Mouse (Mus musculus) CH12.LX (cell line): ENCODE measurements around the gene Hoxb8. TPM values are rescaled to one million over a fixed set of nuclear protein-coding genes. Genes with fewer than 3 reads are reported as not detected.

Experiments
- DNase-seq: peaks from one replicate; pipeline ENCODE4 v3.0.0-alpha.2; 2013; ENCODE audit errors: extremely low read depth
- H3K27ac ChIP-seq: 2 replicates; pipeline ENCODE4 v1.5.1; 2012; ENCODE audit warnings: low read depth, mild to moderate bottlenecking, control low read depth, moderate library complexity; ENCODE audit not compliant: insufficient read depth
- H3K27me3 ChIP-seq: replicated peaks from 2 replicates; pipeline ENCODE3; 2012; ENCODE audit warnings: inconsistent platforms
- H3K36me3 ChIP-seq, 2 experiments: replicated peaks in 1 of 2; 2 replicates each; pipeline versions ENCODE3 to v1.6.1; 2012; ENCODE audit warnings: inconsistent platforms in 1 of 2, low read length in 1 of 2, mild to moderate bottlenecking in 1 of 2, mixed read lengths in 1 of 2, moderate library complexity in 1 of 2; ENCODE audit not compliant: control insufficient read depth in 1 of 2, insufficient read depth in 1 of 2
- H3K4me1 ChIP-seq, 2 experiments: 2 replicates each; pipeline ENCODE4 v1.6.1; 2012; ENCODE audit warnings: inconsistent platforms in 1 of 2, moderate library complexity in 1 of 2; ENCODE audit not compliant: insufficient read depth in 2 of 2, control insufficient read depth in 1 of 2
- H3K4me2 ChIP-seq: 2 replicates; pipeline ENCODE4 v1.6.1; 2012; ENCODE audit warnings: low read depth, mild to moderate bottlenecking, control low read depth; ENCODE audit not compliant: poor library complexity, insufficient read depth, severe bottlenecking
- H3K4me3 ChIP-seq, 3 experiments: fragments of 150-350 bp in 1 of 3; sonication (generic) in 1 of 3; replicated peaks in 1 of 3; 2 replicates each; pipeline versions ENCODE3 to v1.5.1; 2011 to 2012; ENCODE audit warnings: low read depth in 2 of 3, low read length in 2 of 3, mild to moderate bottlenecking in 2 of 3, moderate library complexity in 2 of 3, control low read depth in 1 of 3, improper control_type of control experiment in 1 of 3, inconsistent platforms in 1 of 3, mixed read lengths in 1 of 3; ENCODE audit not compliant: poor library complexity in 1 of 3
- H3K79me2 ChIP-seq: replicated peaks from 2 replicates; pipeline ENCODE4 v1.6.1; 2012; ENCODE audit warnings: mild to moderate bottlenecking, moderate library complexity; ENCODE audit not compliant: control insufficient read depth, poor library complexity, insufficient read depth, severe bottlenecking; ENCODE audit errors: extremely low read depth
- H3K9ac ChIP-seq: 2 replicates; pipeline ENCODE4 v1.6.1; 2012; ENCODE audit warnings: low read depth, mild to moderate bottlenecking, control low read depth, moderate library complexity; ENCODE audit not compliant: insufficient read depth
- H3K9me3 ChIP-seq: replicated peaks from 2 replicates; pipeline ENCODE3; 2012; ENCODE audit warnings: low read length, inconsistent platforms, mixed read lengths
- CTCF ChIP-seq, 2 experiments: IDR thresholded peaks in 1 of 2; conservative IDR thresholded peaks in 1 of 2; 2 replicates each; pipeline ENCODE4 v1.5.1; 2011 to 2012; ENCODE audit warnings: low read depth in 2 of 2, low read length in 2 of 2, improper control_type of control experiment in 1 of 2, inconsistent platforms in 1 of 2, mild to moderate bottlenecking in 1 of 2, moderate library complexity in 1 of 2
- ELF1 ChIP-seq: IDR thresholded peaks from 2 replicates; pipeline ENCODE4 v1.6.1; 2014; ENCODE audit warnings: low read depth, mild to moderate bottlenecking, inconsistent platforms, low read length, improper control_type of control experiment
- ETS1 ChIP-seq: conservative IDR thresholded peaks from 2 replicates; pipeline ENCODE4 v1.6.1; 2012; ENCODE audit warnings: low read depth, mild to moderate bottlenecking, inconsistent platforms, low read length, improper control_type of control experiment, moderate library complexity
- GABPA ChIP-seq: IDR thresholded peaks from 2 replicates; pipeline ENCODE4 v1.6.1; 2012; ENCODE audit warnings: low read depth, low read length, improper control_type of control experiment, inconsistent platforms; ENCODE audit not compliant: insufficient replicate concordance
- JUND ChIP-seq: conservative IDR thresholded peaks from 2 replicates; pipeline ENCODE4 v1.6.1; 2011; ENCODE audit warnings: low read depth, low read length, improper control_type of control experiment
- MAX ChIP-seq: IDR thresholded peaks from 2 replicates; pipeline ENCODE4 v1.6.1; 2011; ENCODE audit warnings: low read length, improper control_type of control experiment
- MEF2A ChIP-seq: IDR thresholded peaks from 2 replicates; pipeline ENCODE4 v1.6.1; 2014; ENCODE audit warnings: low read depth, mild to moderate bottlenecking, inconsistent platforms, low read length, improper control_type of control experiment, borderline replicate concordance
- MXI1 ChIP-seq: IDR thresholded peaks from 2 replicates; pipeline ENCODE4 v1.6.1; 2011; ENCODE audit warnings: mild to moderate bottlenecking, low read depth, low read length, improper control_type of control experiment
- NRF1 ChIP-seq: IDR thresholded peaks from 2 replicates; pipeline ENCODE4 v1.6.1; 2014; ENCODE audit warnings: low read depth, mild to moderate bottlenecking, inconsistent platforms, low read length, improper control_type of control experiment, moderate library complexity
- PAX5 ChIP-seq: IDR thresholded peaks from 2 replicates; pipeline ENCODE4 v1.6.1; 2012; ENCODE audit warnings: low read length, inconsistent platforms, mixed read lengths
- POLR2A ChIP-seq: IDR thresholded peaks from 2 replicates; pipeline ENCODE4 v1.6.1; 2011; ENCODE audit warnings: low read depth, mild to moderate bottlenecking, improper control_type of control experiment, low read length
- POLR2AphosphoS2 ChIP-seq: IDR thresholded peaks from 2 replicates; pipeline ENCODE4 v1.6.1; 2011; ENCODE audit warnings: low read depth, low read length, improper control_type of control experiment
- RAD21 ChIP-seq: IDR thresholded peaks from 2 replicates; pipeline ENCODE4 v1.6.1; 2011; ENCODE audit warnings: low read depth, mild to moderate bottlenecking, low read length, improper control_type of control experiment, moderate library complexity
- RCOR1 ChIP-seq: conservative IDR thresholded peaks from 2 replicates; pipeline ENCODE4 v1.6.1; 2012; ENCODE audit warnings: low read depth, mild to moderate bottlenecking, inconsistent platforms, low read length, improper control_type of control experiment
- SIN3A ChIP-seq: IDR thresholded peaks from 2 replicates; pipeline ENCODE4 v1.6.1; 2012; ENCODE audit warnings: low read length, improper control_type of control experiment, inconsistent platforms
- SMC3 ChIP-seq: IDR thresholded peaks from 2 replicates; pipeline ENCODE4 v1.6.1; 2011; ENCODE audit warnings: low read depth, low read length, improper control_type of control experiment
- TBP ChIP-seq: conservative IDR thresholded peaks from 2 replicates; pipeline ENCODE4 v1.6.1; 2011; ENCODE audit warnings: low read depth, low read length, improper control_type of control experiment
- TCF12 ChIP-seq: IDR thresholded peaks from 2 replicates; pipeline ENCODE4 v1.6.1; 2014; ENCODE audit warnings: low read depth, mild to moderate bottlenecking, inconsistent platforms, low read length, improper control_type of control experiment
- USF1 ChIP-seq: IDR thresholded peaks from 2 replicates; pipeline ENCODE4 v1.6.1; 2014; ENCODE audit warnings: low read depth, mild to moderate bottlenecking, inconsistent platforms, low read length, improper control_type of control experiment
- ZC3H11A ChIP-seq: IDR thresholded peaks from 2 replicates; pipeline ENCODE4 v1.6.1; 2012; ENCODE audit warnings: low read depth, mild to moderate bottlenecking, inconsistent platforms, low read length, improper control_type of control experiment
- dilution Hi-C: fragments of 300-500 bp; cut with MboI; formaldehyde crosslinking; loops from 2 replicates; pipeline ENCODE4 v1.14.3; 2020; ENCODE audit warnings: low sequenced_read_pairs; ENCODE audit not compliant: extremely low pct_unique_long_range_greater_than_20kb, extremely low pct_ligation_motif_present
- in situ Hi-C: fragments of 300-500 bp; cut with MboI; formaldehyde crosslinking; loops from 3 replicates; pipeline ENCODE4 v1.14.3; 2019; ENCODE audit warnings: low sequenced_read_pairs, low pct_ligation_motif_present, low pct_unique_long_range_greater_than_20kb, mixed read lengths
- polyA plus RNA-seq: library from polyadenylated mRNA; unstranded; fragments of >175 nt; gene quantifications from 2 replicates; pipeline ENCODE4 v1.2.1, GENCODE M21; 2012; ENCODE audit warnings: low read depth; ENCODE audit not compliant: insufficient read length
- total RNA-seq, 2 experiments: library from RNA; depleted of rRNA; stranded (reverse); fragments of 300-350 nt in 1 of 2; fragments of >200 nt in 1 of 2; gene quantifications; 2 replicates each; pipeline ENCODE4 v1.2.3; 2012 to 2014

Hoxb8 gene
- total and polyA plus RNA-seq, 3 experiments: not detected

DNA sequence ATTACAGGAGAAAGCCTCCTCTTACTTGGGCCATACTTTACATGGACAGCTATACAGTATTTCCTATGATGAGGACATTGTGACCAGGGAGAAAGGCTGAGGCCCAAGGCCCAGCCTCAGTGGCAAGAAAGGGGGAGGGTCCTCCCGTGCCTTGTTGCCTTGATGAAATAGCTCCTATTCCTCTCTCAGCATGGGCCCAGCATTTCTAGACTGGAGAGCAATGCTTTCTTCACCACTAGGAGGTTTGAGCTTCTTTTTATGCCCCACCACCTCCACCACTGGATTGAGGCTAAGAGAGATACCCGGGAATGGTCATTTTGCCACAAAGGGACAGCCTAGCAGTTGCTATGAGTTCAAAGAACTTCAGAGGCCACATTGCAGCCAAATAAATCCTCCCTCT lies 15.3 kb downstream of the Hoxb8 start:
- TF ChIP-seq MXI1 (no peak), ETS1 (no peak), RCOR1 (no peak), PAX5 (no peak), POLR2A (no peak), POLR2AphosphoS2 (no peak), SMC3 (no peak), TCF12 (no peak), ZC3H11A (no peak), MAX (no peak), USF1 (no peak)
- no peak overlapping the region for H3K27ac ChIP-seq
- dilution Hi-C loops (no loop called here), in situ Hi-C loops (loop anchor here (10.0 kb wide), 1 partner anchor 568 kb away; no protein-coding TSS in a partner anchor)
- H3K4me2 ChIP-seq: no peak overlapping the region
- H3K4me3 ChIP-seq: no peak overlapping the region
- no peak overlapping the region for H3K9ac ChIP-seq
- peaks cover 0 to 39% of the 10 kb centered on the region in 2 experiments; a peak in 2 of 4 replicates for H3K4me1 ChIP-seq
- peaks cover 80% of the 10 kb centered on the region for H3K27me3 ChIP-seq
- peaks cover 16% of the 10 kb centered on the region for H3K9me3 ChIP-seq
- DNase-seq: no peak
- no peaks in the 10 kb centered on the region for H3K79me2 ChIP-seq
- no peaks in the 10 kb centered on the region for H3K36me3 ChIP-seq

DNA sequence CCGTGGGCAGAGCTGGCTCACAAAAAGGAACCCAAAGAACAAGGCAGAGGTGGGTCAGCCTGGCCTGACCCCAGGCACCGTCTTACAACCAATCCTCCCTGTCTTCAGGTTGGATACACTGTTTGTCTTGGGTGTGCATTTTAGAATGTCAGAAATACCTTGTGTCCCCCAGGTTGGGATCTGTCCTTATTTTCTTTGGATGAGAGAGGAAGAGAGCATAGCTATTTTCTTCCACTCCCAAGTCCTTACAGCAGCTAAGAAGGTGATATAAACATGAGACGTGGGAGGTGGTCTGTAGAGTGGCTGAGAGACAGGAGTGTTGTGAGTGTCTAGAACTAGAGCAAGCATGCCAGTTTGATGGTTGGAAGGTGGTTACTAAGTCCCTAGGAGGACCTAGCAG lies 15.7 kb downstream of the Hoxb8 start:
- no peak for DNase-seq
- H3K9me3 ChIP-seq: peaks cover 20% of the 10 kb centered on the region
- dilution Hi-C loops: no loop called here
- H3K4me3 ChIP-seq: no peak overlapping the region
- no peak overlapping the region for H3K9ac ChIP-seq
- in situ Hi-C loops: loop anchor here (10.0 kb wide), 1 partner anchor 567 kb away; no protein-coding TSS in a partner anchor
- peaks cover 0 to 39% of the 10 kb centered on the region in 2 experiments; a peak in 2 of 4 replicates for H3K4me1 ChIP-seq
- H3K36me3 ChIP-seq: no peaks in the 10 kb centered on the region
- no peak for TF ChIP-seq MEF2A
- no peak for TF ChIP-seq TBP
- TF ChIP-seq JUND: no peak
- TF ChIP-seq POLR2AphosphoS2: no peak
- no peak for TF ChIP-seq TCF12
- TF ChIP-seq RAD21: no peak
- TF ChIP-seq CTCF (conservative IDR thresholded peaks at IDR 0.05 in 1 of 2, IDR thresholded peaks at IDR 0.05 in 1 of 2; ENCODE audit: low read depth in 2 of 2, low read length in 2 of 2): no peak
- no peak for TF ChIP-seq RCOR1
- TF ChIP-seq SMC3: no peak
- no peak for TF ChIP-seq NRF1
- no peak for TF ChIP-seq ELF1
- TF ChIP-seq GABPA: no peak
- no peak for TF ChIP-seq SIN3A
- H3K79me2 ChIP-seq: no peaks in the 10 kb centered on the region
- no peak overlapping the region for H3K27ac ChIP-seq
- H3K4me2 ChIP-seq: no peak overlapping the region
- H3K27me3 ChIP-seq: peaks cover 80% of the 10 kb centered on the region
